Mouse (Mus musculus) c-Kit-positive CD71-positive TER-119-positive erythroid progenitor cells, embryonic 14.5 days (primary cell): ENCODE results near the gene Sned1.

ENCODE experiments used
- DNase-seq: peaks from one replicate; pipeline ENCODE4 v3.0.0-alpha.2; 2013; ENCODE audit warnings: low spot score

Sned1 gene

GRCm38 (mm10) chr1:93305581-93306337 lies 70.1 kb downstream of the Sned1 start, which contains the start of gene Mterf4:
Mterf4 (minus strand) TSS chr1:93305915.
- DNase-seq: peak; percentile 81

- DNase-seq: no peak
These were observed 88.3 kb downstream of the Sned1 start for GRCm38 (mm10) chr1:93323973-93324372.

GRCm38 (mm10) chr1:93326446-93326845 lies 90.8 kb downstream of the Sned1 start:
- DNase-seq: no peak

- no peak for DNase-seq
These were observed 99.0 kb downstream of the Sned1 start for GRCm38 (mm10) chr1:93334621-93335020.

GRCm38 (mm10) chr1:93342648-93343503 lies 107.2 kb downstream of the Sned1 start, which contains the start of the genes Ppp1r7 and Pask:
Ppp1r7 (plus strand) TSS chr1:93342854.
Pask (minus strand) TSS chr1:93343482.
- peak; percentile 95 for DNase-seq

GRCm38 (mm10) chr1:93343504-93344047 lies 107.9 kb downstream of the Sned1 start:
- peak; percentile 92 for DNase-seq

GRCm38 (mm10) chr1:93347176-93347575 lies 111.5 kb downstream of the Sned1 start:
- DNase-seq: no peak

GRCm38 (mm10) chr1:93349701-93350100 lies 114.1 kb downstream of the Sned1 start:
- DNase-seq: no peak
